Mouse (Mus musculus): ENCODE results near the gene Mars.

Mars gene

DNA sequence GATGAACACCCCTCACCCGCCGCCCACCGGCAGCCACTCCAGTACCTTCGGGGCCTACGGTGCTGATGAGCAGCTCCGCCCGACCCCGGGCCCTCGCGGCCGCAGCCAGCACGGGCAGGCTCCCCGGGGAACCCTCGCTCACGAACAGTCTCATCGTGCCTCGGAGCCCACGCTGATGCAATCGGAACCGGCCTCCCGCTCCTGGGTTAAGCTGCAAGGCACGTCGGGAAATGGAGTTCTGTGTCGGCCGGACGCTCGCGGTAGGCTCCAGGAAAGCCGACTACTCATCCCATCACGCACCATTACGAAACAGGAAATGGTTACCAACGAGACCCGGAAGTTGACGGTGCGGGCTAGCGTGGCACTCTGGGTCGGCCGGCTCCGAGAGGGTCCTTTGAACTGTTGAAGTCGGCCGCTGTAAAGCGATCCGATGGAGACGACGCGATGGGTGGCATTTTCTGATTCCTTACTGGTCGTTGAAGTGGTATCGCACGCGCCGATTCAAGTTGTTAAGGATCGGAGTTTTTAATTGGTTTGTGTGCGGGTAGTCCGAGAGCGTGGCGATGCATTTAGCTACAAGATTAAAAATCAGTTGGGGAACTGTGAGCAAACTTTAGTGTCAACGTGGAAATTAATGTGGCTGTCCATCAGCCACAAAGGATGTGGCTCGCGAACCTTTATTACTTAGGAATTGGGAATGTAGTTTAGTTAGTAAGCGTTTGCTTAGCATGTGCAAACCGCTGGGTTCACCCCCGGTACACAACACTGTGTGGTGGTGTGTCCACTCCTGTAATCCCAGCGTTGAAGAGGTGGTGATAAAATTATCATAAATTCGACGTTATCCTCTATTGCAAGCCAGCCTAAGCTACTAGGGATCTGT, at the start of gene Mars:
TSS of gene Mars (minus strand) at position 311 of the 880 bp plus-strand sequence.
- in situ Hi-C loops (cut with MboI; ENCODE audit: unreplicated experiment in 2 of 2) = loop anchor here (5.0 kb wide), 1 partner anchor 49 kb away; the partner anchor contains the start of gene Kif5a (in 2 of the 2)

DNA sequence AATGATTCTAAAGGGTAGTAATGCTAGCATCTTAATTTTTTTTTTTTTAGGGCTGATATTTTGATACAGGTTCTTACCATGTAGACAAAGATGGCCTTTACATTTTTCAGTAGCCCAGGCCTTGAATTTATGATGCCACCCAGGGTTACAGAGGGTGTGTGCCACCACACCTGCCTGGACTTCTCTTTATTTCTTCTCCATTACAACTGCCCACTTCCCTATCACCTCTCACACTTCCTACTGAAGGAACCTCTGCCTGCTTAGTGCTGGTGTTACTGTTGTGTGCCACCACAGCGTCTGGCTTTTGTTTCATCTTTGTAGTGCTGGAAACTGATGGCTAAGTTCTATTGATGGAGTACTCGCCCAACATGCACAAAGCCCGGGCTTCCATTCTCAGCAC, 49.1 kb upstream of the Mars start:
- in situ Hi-C loops (cut with MboI; ENCODE audit: unreplicated experiment in 2 of 2) = loop anchor here in 1 of 2 experiments (25.0 kb wide), 1 partner anchor 552 kb away; no protein-coding TSS in a partner anchor

DNA sequence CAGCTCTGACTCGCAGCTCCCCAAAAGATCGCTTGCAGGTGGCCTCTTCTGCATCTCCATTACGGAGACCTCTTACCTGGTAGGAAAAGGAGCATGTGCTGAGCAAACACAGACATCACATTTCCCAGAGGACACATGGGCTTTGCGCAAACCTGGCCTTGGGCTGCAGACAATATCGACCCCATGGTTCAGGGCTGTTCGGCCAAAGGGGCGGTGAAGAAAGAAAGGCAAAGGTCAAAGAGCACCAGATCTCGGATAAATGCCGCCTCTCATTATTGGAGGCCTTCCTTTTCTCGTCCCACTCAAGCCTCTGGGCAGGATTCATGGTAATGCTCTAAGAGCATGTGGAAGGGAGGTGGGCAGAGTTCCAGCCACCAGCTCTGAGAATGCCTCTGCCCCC, 43.8 kb upstream of the Mars start:
- in situ Hi-C loops (cut with MboI; ENCODE audit: unreplicated experiment in 2 of 2) = loop anchor here in 1 of 2 experiments (25.0 kb wide), 1 partner anchor 557 kb away; no protein-coding TSS in a partner anchor

DNA sequence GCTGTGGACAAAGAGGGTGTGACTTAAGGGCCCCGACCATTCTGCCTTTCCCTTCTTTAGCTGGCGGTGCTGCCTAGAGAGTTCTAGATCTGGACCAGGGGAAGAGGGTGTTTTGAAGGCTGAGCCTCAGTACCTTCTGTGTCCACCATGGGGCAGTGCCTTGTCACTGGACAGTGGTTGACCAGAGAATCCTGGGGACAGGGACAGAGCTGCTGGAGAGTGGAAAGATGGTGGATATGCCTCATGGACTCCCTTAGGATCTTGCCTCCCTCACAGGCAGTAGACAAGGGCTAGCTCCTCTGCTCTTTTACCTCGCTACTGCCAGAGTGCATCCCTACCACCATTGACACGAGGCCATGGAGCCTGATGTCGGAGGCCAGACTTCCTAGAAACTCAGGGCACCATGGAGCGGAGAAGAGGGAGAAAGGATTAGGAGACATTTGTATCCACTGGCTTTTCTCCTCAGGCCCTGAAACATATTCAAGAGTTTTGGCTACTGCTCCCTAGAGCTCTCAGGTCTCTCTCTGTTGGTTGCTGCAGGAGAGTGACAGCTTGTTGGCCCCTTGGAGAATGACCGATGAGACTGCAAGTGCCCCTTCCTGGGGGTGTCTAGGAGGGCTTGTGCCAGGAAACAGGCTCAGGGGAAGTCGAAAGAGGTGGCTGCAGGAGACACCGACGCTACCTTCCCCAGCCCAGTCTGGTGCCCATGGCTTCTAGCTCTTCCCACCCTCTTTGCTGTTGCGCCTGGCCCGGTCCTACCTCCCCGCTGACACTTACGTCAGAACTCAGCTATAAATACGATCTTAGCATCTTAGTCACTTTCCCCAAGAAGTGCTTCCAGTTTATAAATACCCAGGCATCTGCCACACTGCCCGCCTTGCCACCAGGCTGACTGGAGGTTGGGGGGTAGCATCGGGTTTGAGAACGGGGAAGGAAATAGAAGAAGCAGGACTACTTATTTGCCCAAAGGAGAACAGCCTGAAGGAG, 42.6 kb upstream of the Mars start, which contains the start of gene Inhbe:
TSS of gene Inhbe (minus strand) at position 503 of the 987 bp plus-strand sequence.
- in situ Hi-C loops (cut with MboI; ENCODE audit: unreplicated experiment in 2 of 2) = loop anchor here in 1 of 2 experiments (25.0 kb wide), 1 partner anchor 558 kb away; no protein-coding TSS in a partner anchor

DNA sequence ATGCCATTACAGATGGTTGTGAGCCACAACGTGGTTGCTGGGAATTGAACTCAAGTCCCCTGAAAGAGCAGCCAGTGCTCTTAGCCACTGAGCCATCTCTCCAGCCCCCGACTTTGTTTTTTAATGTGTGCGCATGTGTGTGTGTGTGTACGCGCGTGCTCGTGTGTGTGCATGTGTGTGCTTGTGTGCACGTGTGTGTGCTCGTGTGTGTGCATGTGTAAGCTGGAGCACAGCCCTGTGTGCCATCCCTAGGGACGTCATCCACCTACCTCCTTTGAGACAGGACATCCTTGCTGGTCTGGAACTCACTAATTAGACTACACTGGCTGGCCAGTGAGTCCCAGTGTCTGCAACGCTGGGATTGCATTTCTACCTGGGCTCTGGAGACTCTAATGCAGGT, 41.2 kb upstream of the Mars start:
- in situ Hi-C loops (cut with MboI; ENCODE audit: unreplicated experiment in 2 of 2) = loop anchor here in 1 of 2 experiments (25.0 kb wide), 1 partner anchor 560 kb away; no protein-coding TSS in a partner anchor

DNA sequence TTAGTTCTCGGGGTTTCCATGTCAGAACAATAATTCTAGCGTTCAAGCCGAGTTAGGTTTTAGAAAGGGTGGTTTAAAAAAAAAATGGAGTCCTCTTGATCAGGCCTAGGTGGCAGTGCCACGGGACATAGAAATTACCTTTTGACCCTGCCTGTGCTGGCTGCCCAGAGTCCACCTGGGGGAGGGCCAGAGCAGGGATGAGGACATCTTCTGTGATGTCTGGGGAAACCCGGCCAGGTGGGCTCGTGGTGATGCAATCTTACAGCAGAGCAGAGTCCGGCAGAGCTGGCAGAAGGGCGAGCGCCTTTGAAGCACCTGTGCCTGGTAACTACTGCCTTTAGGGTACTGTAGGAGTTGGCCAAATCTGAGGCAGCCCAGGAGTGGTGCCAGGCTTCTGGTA, 40.6 kb upstream of the Mars start:
- in situ Hi-C loops (cut with MboI; ENCODE audit: unreplicated experiment in 2 of 2) = loop anchor here in 1 of 2 experiments (25.0 kb wide), 1 partner anchor 560 kb away; no protein-coding TSS in a partner anchor

DNA sequence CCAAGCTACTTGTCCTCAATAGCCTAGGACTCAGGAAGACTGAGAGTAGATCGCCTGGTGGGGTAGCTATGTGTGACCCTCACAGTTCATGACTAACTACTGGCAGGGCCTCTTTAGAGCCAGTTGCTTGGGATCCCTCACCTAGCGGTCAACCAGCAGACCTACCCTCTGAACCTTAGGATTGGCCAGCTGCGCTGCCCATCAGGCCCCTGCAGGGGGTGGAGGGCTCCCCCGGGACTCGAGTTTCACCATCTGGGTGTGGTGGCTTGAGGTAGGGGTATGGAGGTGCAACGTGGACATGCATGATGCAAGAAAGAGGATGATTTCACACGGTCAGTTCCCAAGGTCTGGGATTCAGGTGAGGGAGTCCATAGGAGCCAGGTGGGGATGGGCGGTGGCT, 40.1 kb upstream of the Mars start:
- in situ Hi-C loops (cut with MboI; ENCODE audit: unreplicated experiment in 2 of 2) = loop anchor here in 1 of 2 experiments (25.0 kb wide), 1 partner anchor 561 kb away; no protein-coding TSS in a partner anchor

DNA sequence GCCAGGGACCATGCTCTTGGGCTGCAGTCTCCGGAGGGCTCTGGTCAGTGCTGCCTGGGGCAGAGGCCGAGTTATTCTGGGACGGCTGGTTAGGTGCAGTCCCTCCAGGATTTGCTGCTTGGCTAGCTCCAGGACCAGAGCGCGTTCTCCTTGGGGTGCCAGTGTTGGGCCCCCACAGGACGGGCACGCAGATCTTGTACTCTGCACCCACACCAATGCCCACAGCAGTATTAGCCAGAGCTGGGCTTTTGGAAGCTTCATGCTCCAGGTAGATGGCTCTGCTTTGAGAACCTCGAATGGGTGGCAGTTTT, 39.7 kb upstream of the Mars start:
- in situ Hi-C loops (cut with MboI; ENCODE audit: unreplicated experiment in 2 of 2) = loop anchor here in 1 of 2 experiments (25.0 kb wide), 1 partner anchor 561 kb away; no protein-coding TSS in a partner anchor

DNA sequence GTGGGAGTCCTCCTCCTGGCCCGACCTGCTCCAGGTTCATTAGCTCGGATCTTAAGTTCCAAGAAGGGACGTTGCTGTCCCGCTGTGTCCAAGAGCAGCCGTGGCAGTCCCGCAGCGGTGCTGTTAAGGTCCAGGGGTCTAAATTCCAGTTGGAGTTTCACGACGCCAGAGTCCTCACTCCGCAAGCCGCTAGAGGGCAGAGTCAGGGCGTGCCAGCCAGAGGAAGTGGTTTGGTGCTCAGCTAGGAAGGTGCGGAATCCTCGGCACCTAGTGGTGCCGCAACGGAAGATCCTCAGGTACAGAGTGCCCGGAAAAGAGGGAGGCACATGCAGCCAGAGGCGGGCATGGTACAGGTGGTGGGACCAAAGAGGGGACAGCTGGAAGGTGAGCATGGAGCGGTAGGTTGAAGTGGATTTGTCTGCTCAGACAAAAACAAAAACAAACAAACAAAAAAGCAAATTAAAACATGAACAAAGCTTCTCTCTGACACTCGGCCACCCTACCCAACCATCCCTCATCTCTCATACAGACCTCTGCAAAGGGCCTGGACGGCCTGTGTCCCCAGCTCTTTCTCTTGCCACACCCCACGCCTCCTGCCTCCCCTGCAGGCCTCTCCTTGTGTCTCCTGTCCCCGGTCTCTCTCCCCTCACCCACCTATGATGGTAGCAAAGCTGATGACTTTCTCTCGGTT, 39.2 kb upstream of the Mars start:
- in situ Hi-C loops (cut with MboI; ENCODE audit: unreplicated experiment in 2 of 2) = loop anchor here in 1 of 2 experiments (25.0 kb wide), 1 partner anchor 562 kb away; no protein-coding TSS in a partner anchor

DNA sequence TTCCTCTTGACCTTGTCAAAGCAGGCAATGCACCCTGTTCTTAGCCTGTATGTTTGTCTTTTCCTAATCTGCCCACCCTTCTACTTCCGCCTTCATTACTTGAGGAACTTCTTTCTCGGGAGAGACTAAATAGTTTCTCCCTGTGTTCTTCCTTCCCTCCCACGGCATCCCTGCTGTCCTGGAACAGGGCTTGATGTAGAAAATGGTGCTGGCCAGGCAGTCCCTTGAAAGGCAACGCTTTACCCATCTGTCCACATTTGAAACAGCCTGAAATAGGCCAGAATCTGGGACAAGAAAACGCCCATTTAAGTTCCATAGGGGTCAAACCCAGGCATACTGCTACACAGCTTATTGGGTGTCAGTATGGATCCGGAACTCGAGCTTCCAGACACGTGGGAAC, 38.2 kb upstream of the Mars start:
- in situ Hi-C loops (cut with MboI; ENCODE audit: unreplicated experiment in 2 of 2) = loop anchor here in 1 of 2 experiments (25.0 kb wide), 1 partner anchor 562 kb away; no protein-coding TSS in a partner anchor

DNA sequence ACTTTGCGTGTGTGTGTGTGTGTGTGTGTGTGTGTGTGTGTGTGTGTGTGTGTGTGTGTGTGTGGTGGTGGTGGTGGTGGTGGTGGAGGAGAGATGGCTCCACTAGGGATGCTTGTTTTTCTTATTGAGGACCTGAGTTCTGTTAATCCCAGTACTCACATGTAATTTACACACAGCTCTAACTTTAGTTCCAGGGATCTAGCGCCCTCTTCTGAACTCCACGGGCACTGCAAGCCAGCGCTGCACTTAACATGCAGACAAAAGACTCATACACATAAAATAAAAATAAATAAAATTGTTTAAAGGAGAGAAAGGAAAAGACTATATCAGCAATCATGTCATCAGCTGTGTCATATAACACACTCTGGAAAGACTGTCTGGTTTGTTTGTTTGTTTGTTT, 37.4 kb upstream of the Mars start:
- in situ Hi-C loops (cut with MboI; ENCODE audit: unreplicated experiment in 2 of 2) = no loop called here

DNA sequence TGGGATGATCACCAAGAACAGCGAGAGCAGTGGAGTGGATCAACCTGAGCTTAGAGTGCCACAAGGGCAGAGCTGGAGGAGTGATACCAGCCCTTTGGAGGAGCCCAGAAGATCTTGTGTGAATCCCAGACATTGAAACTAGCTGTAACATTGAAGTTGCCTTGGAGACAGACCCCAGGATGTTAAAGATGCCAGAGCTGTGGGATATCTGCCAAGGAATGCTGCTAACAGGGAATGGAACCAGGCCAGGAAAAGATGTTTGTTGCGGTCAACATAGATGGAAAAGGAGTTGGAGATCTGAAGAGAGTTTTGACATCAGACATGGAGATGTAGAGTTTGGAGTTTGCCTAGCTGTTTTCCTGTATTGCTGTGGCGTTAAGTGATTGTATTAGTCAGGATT, 34.6 kb upstream of the Mars start:
- in situ Hi-C loops (cut with MboI; ENCODE audit: unreplicated experiment in 2 of 2) = no loop called here

DNA sequence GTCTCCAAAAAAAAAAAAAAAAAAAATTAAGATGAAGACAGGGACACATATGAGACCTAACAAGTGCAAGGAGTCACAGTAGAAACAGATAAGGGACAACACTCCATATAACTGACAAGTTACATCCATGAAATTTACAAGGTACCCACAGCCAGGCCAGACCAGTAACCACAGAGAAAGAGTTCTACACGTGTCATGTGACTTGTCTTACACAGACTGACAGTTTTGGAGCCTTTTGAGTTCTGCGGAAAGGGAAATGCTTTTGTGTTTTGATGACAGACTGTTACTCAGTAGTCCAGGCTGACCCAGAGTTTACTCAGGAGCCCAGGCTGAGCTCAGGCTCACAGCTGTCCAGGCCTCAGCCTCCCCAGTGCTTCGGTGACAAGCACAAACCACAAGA, 31.4 kb upstream of the Mars start:
- in situ Hi-C loops (cut with MboI; ENCODE audit: unreplicated experiment in 2 of 2) = no loop called here

DNA sequence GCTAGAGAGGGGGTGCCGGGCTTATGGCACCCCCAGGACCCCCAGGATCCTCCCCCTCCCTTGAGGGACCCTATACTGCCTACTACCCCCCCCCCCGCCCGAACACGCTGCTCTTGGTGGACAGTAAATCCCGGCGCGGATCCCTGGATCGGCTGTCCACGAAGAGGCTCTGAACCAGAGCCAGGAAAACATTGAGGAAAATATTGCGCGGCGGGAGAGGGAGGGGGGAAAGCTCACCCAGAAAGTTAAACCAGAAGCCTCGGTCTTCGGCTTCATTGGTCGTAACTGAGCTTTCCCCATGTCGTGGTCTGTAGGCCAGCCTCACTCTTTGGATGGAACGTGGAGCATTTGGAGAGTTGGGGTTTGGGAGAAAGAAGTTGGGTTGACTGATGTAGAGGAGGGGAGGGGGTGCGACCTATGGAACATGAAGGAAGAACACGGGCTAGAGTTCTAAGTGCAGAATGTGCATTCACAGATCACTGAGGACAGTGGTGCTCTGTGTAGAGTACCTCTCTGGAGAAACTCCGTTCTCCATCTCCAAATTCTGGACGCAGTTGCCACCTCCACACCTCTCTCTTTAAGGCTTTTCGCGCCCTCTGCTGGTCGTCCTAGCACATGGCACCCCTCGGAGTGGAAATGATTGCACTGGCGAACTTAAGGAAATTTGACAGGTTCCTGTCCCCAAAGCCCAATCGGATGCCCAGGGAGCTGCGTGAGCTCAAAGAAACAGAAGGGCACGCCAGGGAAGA, 30.5 kb upstream of the Mars start, which contains the start of gene Gli1:
TSS of gene Gli1 (minus strand) at position 84 of the 749 bp plus-strand sequence.
- in situ Hi-C loops (cut with MboI; ENCODE audit: unreplicated experiment in 2 of 2) = no loop called here

DNA sequence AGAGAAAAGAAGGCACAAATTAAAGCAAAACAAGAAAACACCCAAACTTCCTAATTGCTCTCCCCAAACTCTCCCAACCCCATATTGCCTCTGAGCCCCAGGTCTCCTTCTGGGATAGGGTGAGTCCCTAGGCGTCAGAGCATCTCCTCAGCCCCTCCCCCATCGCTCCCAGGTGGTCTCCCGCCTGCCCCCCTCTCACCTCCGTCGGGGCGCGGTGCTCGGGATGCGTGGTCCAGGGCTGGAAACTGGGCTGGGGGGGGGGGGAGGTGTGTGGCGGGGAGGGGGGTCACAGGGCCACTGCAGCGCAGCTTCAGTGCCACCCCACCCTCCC, 29.7 kb upstream of the Mars start:
- in situ Hi-C loops (cut with MboI; ENCODE audit: unreplicated experiment in 2 of 2) = no loop called here

DNA sequence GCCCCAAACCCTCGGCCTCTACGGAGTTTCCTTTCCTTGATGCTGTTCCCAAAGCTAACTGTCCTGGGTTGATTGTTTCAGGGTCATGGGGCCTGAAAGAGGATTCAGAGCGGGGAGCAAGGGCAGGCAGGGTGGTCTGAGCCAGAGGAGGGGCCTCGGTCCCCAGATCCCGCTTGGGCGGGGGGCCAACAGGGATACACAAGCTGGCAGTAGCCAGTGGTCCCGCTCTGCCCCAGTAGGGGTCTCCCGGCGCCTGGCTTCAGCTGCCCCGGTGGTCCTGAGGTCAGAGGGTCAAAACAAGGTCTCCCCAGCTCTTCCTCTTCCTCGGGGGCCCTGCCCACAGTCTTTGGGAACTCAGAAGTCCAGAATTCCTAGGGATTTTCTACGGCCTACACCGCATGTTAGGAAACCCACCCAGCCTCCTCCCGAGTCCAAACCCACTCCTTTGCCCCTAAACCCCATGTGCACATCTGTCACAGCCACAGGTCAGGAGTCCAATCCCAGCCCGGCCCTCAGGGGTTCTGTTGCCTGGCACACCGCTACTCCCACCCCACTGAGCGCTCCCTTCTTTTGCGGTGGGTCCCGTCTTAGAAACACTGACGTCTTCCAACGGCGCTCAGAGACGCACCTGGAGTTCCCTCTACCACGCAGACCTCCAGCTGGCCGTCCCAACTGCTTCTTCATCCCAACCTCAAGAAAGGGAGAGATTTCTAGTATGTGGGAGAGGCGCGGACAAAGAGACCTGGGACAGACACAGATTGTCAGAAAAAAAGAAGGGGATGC, 29.2 kb upstream of the Mars start:
- in situ Hi-C loops (cut with MboI; ENCODE audit: unreplicated experiment in 2 of 2) = no loop called here

DNA sequence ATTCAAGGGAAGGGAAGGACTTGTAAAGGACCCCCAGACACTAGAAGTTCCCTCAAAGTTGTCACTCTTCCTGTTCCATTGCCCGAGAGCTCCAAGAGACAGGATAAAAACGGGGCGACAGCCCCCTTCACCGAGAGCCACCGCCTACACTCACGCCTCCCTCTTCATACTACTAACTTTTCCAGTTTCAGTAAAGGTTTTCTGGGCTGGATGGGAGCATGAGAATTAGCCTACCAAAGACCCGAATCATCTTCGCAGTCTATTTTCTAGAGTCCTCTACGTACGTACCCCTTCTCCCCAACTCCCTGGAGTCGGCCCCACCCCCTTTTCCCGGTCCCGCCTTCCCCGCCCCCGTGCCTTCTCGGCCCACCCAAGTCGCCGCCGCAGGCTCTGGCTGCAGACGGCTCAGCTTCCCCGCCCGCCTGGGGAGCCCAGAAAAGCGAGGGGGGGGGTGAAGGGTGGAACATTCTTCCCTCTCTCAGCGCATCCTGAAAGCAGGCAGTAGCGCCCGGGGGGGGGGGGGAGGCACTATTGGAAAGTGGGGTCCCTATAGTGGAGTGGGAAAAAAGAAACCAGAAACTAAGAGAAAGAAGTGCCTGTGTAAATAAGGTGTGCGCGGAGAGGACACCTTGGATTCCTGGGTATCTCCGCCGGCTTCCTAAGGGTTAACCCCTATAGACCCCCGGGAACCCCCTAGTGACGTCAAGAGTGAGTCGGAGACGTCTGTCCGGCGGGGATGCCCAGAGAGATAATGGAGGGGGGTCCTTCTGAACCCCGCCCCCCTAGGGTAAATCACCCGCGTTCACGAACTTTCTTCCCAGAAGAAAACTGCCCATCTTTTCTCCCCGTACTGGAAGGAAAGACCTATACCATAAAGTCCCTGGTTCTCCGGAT, 28.3 kb upstream of the Mars start:
- in situ Hi-C loops (cut with MboI; ENCODE audit: unreplicated experiment in 2 of 2) = loop anchor here in 1 of 2 experiments (5.0 kb wide), 2 partner anchors 163 to 213 kb away; no protein-coding TSS in a partner anchor
